Mouse (Mus musculus) C2C12 (cell line): ENCODE data around the gene Samd1.

Source experiments
- CTCF ChIP-seq: IDR thresholded peaks from one replicate; pipeline ENCODE4 v1.5.1; 2011; ENCODE audit not compliant: control insufficient read depth, insufficient read depth, insufficient read length
- MAX ChIP-seq: IDR thresholded peaks from one replicate; pipeline ENCODE4 v1.6.1; 2011; ENCODE audit warnings: mild to moderate bottlenecking, control low read depth
- MYOG ChIP-seq: IDR thresholded peaks from one replicate; pipeline ENCODE4 v1.6.1; 2011; ENCODE audit not compliant: control insufficient read depth, insufficient read length; ENCODE audit errors: extremely low read depth
- USF1 ChIP-seq: IDR thresholded peaks from one replicate; pipeline ENCODE4 v1.6.1; 2011; ENCODE audit warnings: low read depth, mild to moderate bottlenecking, control low read depth, moderate library complexity

DNA sequence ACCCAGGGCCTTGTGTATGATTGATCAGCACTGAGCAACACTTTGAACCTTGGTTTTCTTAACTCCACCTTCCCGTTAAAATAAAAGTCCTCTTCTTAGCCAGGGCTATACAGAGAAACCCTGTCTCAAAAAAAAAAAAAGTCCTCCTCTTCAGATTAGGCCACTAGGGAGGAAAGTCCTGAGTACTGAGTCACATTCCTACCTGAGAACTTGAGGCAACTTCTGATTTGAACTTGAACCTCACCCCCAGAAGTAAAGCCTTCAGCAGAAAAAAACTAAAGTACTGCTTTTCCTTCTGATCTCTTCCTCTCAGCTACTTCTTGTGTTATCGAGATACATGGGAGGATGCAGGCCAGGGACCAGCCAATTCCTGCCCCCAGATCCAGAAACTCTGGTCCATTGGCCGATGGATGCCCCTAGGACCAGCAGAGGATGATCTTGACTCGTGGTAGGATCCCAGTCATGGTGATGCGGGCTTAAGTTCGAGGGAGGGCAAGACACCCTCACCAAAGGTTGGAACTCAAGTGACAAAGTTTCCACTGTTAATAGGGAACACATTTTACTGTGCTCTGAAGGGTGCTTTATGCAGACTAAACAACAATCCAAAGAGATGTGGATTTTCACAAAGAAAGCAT is 6.3 kb downstream of the Samd1 start:
- TF ChIP-seq CTCF (no peak), USF1 (no peak), MYOG (no peak), MAX (no peak)
